Mouse (Mus musculus): ENCODE measurements around the gene Fcgr4.
A peak's percentile ranks its signal among the peaks of the same experiment; 100 is the strongest.
"Not testable (repeated sequence)": the region's sequence is repeated elsewhere in the genome, so short reads cannot be mapped to it uniquely, and the experiment has no call there.

Gene Fcgr4

GRCm38 (mm10) chr1:171050774-171051173, 32.1 kb downstream of the Fcgr4 start:
- no peak for DNase-seq (ENCODE audit: low spot score in 2 of 2)

DNA sequence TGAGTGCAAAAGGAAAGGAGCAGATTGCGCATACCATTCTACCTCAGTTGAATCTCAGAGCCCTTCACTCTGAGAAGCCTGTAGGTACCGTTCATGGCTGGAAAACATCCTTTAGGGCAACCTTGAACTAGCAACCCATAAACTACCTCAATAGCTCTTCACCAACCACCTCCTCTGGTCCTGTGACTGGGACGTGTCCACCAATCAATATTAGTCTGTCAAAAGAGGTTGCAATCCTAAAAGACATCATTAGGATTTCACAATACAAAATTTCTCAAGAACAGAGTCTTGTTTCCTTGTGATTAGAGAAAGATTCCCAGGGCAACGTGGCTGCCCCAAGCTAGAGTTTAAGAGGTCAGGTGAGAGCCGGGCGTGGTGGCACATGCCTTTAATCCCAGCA, 34.6 kb downstream of the Fcgr4 start:
- DNase-seq (ENCODE audit: low spot score in 2 of 2) = no peak

DNA sequence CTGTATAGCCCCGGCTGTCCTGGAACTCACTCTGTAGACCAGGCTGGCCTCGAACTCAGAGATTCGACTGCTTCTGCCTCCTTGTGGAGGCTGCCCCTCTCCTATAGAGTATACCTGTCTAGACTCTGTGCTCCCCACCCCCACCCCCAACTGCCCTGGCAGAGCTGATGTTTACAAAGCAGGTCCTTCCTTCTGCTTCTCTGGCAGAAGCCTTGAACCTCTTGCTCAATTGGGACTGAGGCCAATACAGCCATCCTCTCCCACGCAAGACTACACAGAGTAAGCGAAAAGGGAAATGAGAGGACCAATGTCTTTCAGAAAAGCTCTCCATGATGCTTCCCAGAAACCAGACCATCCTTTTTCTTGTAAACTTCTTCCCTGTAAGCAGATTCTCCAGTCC, 38.5 kb downstream of the Fcgr4 start:
- DNase-seq (ENCODE audit: low spot score in 2 of 2) = no peak

- DNase-seq (ENCODE audit: low spot score in 2 of 2) = no peak
These were observed 40.5 kb downstream of the Fcgr4 start for GRCm38 (mm10) chr1:171059203-171059602.

- DNase-seq (ENCODE audit: low spot score in 2 of 2) = peak in 1 of 2 experiments; percentile 53
These were observed 41.7 kb downstream of the Fcgr4 start for GRCm38 (mm10) chr1:171060392-171060791.

DNA sequence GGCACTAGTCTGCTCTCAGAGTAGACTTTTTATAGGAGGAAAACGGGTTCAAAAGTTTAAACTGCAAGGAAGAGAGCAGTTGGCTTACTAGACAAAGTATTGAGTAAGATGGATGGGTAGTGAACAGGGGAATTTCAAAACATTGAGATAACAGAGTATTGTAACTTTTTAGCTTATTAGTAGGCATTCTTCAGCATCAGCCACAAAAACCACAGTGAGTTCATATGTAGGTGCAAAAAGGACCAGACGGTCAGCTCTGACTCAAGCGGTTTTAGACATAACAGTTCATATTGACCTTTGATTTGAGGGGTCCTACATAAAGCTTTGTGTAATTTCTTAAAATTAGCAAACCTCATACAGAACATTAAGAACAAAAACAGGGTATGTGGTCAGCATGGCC, 42.8 kb downstream of the Fcgr4 start:
- no peak for DNase-seq (ENCODE audit: low spot score in 2 of 2)

- DNase-seq (ENCODE audit: low spot score in 2 of 2) = peak; percentile 37 to 60
These were observed 45.1 kb downstream of the Fcgr4 start for GRCm38 (mm10) chr1:171063569-171064490.

GRCm38 (mm10) chr1:171064491-171065242, 45.9 kb downstream of the Fcgr4 start, which contains the start of gene Fcgr3:
Gene Fcgr3 (minus strand): TSS chr1:171064935.
- peak; percentile 64 to 95 for DNase-seq (ENCODE audit: low spot score in 2 of 2)

- DNase-seq (ENCODE audit: low spot score in 2 of 2) = not testable (repeated sequence)
These were observed 46.5 kb downstream of the Fcgr4 start for GRCm38 (mm10) chr1:171065243-171065587.

- not testable (repeated sequence) for DNase-seq (ENCODE audit: low spot score in 2 of 2)
These were observed 47.0 kb downstream of the Fcgr4 start for GRCm38 (mm10) chr1:171065768-171066167.

- not testable (repeated sequence) for DNase-seq (ENCODE audit: low spot score in 2 of 2)
These were observed 47.9 kb downstream of the Fcgr4 start for GRCm38 (mm10) chr1:171066583-171066982.

GRCm38 (mm10) chr1:171067928-171068327, 49.2 kb downstream of the Fcgr4 start:
- not testable (repeated sequence) for DNase-seq (ENCODE audit: low spot score in 2 of 2)

DNA sequence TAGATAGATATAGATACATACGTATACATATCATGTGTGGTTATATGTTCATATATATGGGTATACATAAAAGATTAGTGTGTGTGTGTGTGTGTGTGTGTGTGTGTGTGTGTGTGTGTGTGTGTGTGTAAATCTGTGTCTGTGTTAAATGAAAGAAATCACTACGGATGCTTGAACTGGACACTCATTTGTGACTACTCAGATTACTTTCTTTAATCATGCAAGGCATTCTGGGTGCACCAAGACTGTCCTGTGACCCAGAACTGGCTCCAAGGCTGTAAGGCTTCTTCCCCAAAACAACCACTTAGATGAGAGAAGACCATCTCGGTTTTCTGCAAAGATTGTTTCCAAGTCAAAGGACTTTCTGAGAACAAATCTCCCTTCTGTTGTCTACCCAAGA, 50.8 kb downstream of the Fcgr4 start:
- DNase-seq (ENCODE audit: low spot score in 2 of 2) = peak in 1 of 2 experiments; percentile 27

DNA sequence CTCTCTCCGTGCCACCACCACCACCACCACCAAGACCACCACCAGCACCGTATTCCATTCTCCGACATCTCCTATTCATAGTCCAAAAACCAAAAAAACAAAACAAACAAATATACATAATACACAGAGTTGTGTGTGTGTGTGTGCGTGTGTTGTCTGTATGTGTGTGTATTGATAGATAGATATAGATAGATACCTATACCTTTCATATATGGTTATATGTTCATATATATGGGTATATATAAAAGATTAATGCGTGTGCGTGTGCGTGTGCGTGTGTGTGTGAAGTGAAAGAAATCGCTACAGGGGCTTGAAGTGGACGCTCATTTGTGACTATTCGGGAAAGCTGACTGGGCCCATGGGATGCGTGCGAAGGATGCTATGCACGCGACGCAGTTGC, 52.2 kb downstream of the Fcgr4 start:
- not testable (repeated sequence) for DNase-seq (ENCODE audit: low spot score in 2 of 2)

DNA sequence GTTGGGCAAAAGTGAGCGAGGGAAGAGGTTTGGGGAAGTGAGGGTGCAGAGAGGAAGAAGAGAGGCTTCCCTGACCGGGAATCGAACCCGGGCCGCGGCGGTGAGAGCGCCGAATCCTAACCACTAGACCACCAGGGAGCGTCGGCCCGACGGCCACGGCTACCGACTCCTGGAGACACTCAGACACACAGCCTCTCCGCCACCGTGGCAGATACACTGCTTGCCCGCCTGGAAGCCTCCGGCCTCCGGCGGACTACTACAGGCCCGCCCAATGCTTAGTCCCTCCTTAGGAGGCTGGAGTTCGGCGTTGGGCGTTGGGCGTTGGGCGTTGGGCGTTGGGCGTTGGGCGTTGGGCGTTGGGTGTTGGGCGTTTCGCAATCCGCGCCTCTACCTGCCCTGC, 53.0 kb downstream of the Fcgr4 start:
- not testable (repeated sequence) for DNase-seq (ENCODE audit: low spot score in 2 of 2)

GRCm38 (mm10) chr1:171072217-171072616, 53.5 kb downstream of the Fcgr4 start:
- not testable (repeated sequence) for DNase-seq (ENCODE audit: low spot score in 2 of 2)

DNA sequence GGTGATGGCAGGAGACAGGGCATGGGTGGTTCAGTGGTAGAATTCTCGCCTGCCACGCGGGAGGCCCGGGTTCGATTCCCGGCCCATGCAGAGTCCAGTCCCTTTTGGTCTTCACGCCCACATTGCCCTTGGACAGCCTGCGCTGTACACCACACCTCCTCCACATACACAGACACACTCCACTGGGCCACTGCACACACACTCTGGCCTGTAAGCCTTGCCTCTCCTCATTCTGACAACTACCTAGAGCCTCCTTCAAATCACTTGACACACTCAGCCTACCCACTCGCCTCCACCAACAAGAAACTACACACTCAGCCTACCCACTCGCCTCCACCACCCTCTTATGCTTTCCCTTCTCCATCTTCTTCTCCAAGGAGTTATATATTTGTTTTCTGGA, 55.6 kb downstream of the Fcgr4 start:
- not testable (repeated sequence) for DNase-seq (ENCODE audit: low spot score in 2 of 2)

DNA sequence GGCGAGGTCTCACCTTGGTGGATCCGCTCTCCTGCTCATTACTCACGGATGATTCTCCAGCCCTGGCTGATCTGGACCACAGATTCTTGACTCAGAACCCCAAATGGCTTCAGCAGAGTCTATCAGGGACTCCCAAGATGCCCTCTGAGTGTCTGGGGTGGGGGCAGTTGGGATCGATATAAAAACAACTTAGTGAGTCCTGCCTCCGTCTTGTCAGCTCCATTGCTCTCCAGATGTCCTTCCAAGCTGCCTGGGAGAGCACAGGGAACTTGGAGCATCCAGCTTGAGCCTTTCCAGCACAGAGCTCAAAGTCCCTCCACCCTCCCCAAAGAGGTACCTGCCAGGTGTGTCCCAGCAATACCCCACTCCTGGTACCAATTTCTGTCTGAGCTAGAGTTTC, 57.5 kb downstream of the Fcgr4 start:
- DNase-seq (ENCODE audit: low spot score in 2 of 2) = not testable (repeated sequence)

- DNase-seq (ENCODE audit: low spot score in 2 of 2) = not testable (repeated sequence)
These were observed 58.5 kb downstream of the Fcgr4 start for GRCm38 (mm10) chr1:171077192-171077591.

GRCm38 (mm10) chr1:171077955-171078354, 59.2 kb downstream of the Fcgr4 start:
- DNase-seq (ENCODE audit: low spot score in 2 of 2) = peak in 1 of 2 experiments; percentile 80

GRCm38 (mm10) chr1:171078419-171078818, 59.7 kb downstream of the Fcgr4 start:
- DNase-seq (ENCODE audit: low spot score in 2 of 2) = not testable (repeated sequence)

DNA sequence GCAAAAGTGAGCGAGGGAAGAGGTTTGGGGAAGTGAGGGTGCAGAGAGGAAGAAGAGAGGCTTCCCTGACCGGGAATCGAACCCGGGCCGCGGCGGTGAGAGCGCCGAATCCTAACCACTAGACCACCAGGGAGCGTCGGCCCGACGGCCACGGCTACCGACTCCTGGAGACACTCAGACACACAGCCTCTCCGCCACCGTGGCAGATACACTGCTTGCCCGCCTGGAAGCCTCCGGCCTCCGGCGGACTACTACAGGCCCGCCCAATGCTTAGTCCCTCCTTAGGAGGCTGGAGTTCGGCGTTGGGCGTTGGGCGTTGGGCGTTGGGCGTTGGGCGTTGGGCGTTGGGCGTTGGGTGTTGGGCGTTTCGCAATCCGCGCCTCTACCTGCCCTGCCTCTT, 60.6 kb downstream of the Fcgr4 start:
- not testable (repeated sequence) for DNase-seq (ENCODE audit: low spot score in 2 of 2)
